Mouse (Mus musculus): ENCODE measurements around the gene Rpl9-ps6. TPM values are rescaled to one million over a fixed set of nuclear protein-coding genes. Genes with fewer than 3 reads are reported as not detected.
"Not testable (repeated sequence)": the region's sequence is repeated elsewhere in the genome, so short reads cannot be mapped to it uniquely, and the experiment has no call there.

Gene Rpl9-ps6
- total RNA-seq, 2 experiments from 2014 or later: 27.7 to 28.4 TPM

DNA sequence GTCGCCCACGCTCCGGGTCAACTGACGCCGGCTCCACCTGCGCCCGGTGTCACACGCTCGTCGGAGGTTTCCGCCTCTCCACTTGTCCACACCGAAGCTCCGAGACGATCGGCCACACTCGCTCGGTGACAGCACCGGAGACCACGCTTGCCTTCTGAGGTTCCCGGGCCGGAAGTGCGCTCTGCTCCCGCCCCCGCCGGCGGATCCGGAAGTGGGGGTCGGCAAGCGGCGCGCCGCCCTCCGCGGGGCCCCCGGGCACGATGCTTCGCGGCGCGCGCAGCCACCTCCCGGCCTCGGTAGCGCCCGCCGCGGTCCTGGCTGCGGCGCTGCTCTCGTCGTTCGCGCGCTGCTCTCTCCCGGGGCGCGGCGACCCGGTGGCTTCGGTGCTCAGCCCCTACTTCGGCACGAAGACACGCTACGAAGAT, 19.3 kb upstream of the Rpl9-ps6 start, which contains the start of gene Minpp1:
Gene Minpp1, plus strand, starts transcription at position 89 of the 425 bp plus-strand sequence.
- DNase-seq: peak; percentile 85
- intact Hi-C loops (cut with DNase I; ENCODE audit: low total_unique reads): no loop called here

DNA sequence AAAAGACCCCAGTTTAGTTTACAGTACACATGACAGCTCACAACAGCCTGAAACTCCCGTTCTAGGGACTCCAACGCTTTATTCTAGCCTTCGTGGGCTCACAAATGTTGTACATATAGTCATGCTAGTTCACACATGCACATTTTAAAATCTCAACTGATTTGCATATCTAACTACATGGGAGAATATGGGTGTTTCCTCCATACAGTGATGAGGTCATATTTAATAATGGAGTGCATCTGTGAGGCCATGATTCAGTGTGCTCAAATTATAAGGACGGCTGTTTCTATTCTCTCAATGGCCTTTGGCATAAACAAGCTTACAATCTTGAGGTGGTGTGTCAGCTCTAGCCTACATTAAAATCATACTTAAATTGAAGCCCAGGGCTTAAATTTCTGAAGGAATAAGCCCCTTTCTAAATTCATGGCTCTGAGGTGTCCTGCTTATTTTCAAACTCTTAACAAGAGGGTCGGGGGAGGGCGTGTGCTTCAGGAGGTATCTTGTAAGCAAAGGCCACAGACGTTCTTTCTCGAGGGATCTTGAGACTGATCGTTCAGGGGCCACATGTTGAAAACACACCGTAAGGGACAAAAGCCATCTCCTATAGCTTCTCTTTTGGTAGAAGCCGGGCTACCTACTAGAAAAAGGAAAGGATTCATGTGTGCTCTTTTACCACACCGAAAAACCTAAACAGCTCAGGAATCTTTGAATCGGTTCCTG, 18.7 kb upstream of the Rpl9-ps6 start:
- DNase-seq: no peak
- intact Hi-C loops (cut with DNase I; ENCODE audit: low total_unique reads): no loop called here

DNA sequence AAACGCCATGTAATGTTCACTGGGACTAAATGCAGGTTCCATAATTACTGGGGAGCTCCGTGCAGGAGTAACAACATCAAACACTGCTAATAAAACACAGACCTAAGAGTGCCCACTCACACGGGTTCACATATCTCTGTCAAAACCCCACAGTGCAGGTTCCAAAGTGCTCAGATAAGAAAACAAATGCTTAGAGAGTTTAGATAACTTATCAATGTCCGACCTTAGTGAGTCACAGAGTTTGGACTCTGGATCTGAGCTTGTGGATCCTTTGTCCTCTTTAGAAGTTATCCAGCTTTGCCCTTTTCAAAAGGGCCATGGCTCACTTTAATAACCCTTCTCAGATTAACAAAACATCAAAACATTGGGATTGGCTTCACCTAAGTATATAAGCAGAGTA, 15.1 kb upstream of the Rpl9-ps6 start:
- DNase-seq: no peak
- intact Hi-C loops (cut with DNase I; ENCODE audit: low total_unique reads): no loop called here

DNA sequence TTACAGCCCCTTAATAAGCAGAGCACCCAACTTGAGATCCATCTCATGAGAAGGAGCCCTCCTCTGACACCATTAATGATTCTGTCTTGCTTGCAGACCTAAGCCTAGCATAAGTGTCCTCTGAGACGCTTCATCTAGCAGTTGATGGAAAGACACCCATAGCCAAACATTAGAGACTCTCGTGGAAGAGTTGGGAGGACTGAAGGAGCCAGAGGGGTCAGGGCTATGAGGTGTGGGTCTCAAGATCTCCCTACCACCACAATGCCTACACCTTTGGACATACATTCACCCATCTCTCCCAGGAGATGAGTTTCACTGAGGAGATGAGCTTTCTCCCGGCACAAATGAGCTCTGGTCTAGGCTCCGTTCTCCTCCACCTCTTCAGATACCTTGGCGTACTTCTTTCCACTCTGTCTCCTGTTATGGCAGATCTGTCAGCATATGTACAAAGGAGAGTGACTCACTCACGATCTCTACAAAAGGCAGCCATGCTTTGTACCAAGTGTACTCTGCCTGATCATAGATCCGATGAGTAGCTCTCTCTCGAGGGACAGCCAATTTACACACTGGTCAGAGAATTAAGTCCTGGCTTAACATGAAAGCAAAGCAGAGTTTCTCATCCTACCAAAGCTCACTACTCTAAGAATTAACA, 14.5 kb upstream of the Rpl9-ps6 start:
- intact Hi-C loops (cut with DNase I; ENCODE audit: low total_unique reads): no loop called here
- no peak for DNase-seq

DNA sequence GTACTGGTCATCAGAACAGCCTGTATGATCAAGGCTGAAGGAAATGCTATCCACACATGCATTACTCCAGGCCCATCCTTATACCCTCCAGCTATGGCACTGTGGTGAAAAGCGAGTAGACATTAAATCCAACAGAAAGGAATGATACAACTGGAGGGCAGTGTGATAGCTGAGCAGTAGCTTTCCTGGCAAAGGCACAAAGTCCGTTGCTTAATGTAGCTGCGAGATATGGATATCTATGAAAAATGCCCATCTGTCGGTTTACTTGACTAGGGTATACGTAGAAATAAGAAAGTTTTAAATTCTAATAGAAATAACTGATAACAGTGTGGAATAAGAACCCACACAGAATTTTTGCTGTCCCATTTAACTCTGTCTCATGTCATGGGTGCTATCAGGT, 13.9 kb upstream of the Rpl9-ps6 start:
- intact Hi-C loops (cut with DNase I; ENCODE audit: low total_unique reads): no loop called here
- DNase-seq: no peak

DNA sequence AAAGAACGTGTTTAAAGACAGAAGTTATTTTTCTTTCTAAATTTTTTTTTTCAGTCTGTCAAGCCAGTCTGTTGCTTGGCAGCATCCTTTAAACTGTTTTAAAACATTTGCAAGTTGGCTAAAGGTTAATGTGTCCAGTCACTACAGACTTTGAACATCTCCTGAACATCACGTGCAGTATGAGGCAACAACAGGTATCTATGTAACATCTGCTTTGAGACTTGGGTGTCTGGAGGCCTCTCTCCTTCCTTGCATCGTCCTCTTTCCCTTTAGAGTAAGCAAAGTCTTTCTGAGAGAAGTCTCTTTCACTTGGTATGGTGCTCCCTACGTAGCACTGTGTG, 10.3 kb upstream of the Rpl9-ps6 start:
- intact Hi-C loops (cut with DNase I; ENCODE audit: low total_unique reads): loop anchor here (10.0 kb wide), 1 partner anchor 218 kb away; no protein-coding TSS in a partner anchor
- DNase-seq: no peak

DNA sequence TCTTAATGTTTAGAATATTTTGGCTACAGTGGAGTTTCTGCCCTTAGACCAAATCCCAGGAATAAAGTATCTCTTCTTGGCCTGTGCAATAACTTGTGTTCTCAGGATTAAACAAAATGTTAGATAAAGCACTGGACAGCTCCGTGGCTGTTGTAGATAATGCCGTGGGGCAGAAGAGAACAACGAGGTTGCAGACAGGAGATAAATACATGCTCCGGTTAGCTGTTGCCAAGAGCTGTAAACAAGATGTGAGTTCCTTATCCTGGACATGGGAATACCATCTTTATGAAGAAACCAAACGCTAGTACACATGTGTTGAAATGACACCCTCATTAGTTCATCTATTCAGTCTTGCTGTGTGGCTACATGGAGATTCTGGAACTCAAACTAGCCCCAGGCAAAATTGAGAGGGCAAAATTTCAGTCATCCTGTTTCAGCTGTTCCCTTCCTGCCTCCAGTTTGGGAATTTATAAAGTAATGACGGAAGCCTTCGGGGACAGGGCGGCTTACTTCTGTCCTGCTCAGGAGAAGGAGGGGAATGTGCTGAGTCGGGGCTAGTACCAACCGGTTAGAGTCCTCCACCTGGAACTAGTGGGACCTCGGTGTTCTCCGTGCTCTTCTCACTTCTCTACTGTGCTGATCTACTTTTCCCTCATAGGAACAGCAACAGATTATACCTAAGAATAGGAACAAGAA, 9.8 kb upstream of the Rpl9-ps6 start:
- no peak for DNase-seq
- intact Hi-C loops (cut with DNase I; ENCODE audit: low total_unique reads): loop anchor here (10.0 kb wide), 1 partner anchor 219 kb away; no protein-coding TSS in a partner anchor

DNA sequence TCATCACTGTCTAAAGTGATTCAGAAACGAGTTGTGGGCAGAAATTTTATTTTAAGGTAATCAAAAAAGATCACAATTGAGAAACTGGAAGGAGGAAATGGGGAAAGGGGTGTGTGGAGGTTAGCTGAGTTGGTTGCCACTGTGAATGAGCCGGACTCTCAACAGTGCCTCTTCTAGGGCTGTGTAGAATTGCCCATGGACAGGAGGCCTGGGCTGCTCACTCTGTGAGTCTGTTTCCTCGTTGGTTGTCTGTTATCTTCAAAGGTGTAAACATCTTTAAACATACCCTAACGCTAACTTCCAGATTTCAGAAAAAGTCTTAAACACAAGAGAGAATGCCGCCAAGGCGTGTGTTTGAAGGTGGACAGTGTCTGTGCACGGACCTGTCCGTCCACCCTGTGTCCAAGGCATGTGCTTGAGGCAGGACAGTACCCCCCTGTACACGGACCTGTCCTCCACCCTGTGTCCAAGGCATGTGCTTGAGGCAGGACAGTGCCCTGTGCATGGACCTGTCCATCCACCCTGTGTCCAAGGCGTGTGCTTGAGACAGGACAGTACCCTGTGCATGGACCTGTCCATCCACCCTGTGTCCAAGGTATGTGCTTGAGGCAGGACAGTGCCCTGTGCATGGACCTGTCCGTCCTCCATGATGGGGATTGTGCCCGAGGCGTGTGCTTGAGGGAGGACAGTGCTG, 4.3 kb upstream of the Rpl9-ps6 start:
- DNase-seq: no peak

DNA sequence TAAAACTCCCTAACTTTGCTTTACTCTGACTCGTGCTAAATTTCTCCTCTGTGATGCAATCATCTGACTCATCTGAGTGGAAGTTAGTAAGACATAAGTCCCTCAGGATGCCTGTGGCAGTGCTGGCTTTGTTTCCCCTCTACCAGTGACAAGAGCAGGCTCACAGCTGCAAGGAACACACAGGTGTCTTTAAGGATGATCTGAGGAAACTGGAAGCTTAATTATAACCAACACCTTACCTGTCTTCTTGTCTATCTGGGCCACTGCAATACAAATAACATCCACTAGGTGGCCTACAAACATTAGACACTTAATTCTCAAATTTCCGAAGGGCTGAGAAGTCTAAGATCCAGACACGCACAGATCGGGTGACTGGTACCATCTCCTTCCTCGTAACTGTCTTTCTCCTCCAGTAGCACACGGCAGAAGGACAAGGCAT, 3.7 kb upstream of the Rpl9-ps6 start:
- DNase-seq: no peak
- intact Hi-C loops (cut with DNase I; ENCODE audit: low total_unique reads): loop anchor here (10.0 kb wide), 1 partner anchor 225 kb away; no protein-coding TSS in a partner anchor

More for the DNA sequence above, 4.3 kb upstream of the Rpl9-ps6 start:
- intact Hi-C loops (cut with DNase I; ENCODE audit: low total_unique reads): loop anchor here (10.0 kb wide), 1 partner anchor 224 kb away; no protein-coding TSS in a partner anchor

DNA sequence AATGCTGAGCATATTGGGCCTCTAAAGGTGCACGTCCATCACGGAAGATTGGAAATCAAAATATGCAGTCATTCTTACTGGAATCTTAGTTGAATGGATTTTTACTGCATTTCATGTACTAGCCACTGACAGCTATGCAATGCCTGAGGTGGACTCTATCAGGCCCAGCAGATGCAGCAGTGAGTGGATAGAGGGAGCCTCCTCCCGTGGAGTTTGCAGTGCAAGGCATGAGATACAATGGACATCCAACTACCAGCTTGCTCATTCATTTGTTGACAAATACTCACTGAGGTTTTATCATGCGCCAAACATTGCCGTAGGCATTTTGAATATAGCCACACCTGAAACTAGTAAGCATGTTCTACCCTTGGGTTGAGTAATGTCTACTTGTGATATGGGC, 947 bp upstream of the Rpl9-ps6 start:
- intact Hi-C loops (cut with DNase I; ENCODE audit: low total_unique reads): no loop called here
- no peak for DNase-seq

DNA sequence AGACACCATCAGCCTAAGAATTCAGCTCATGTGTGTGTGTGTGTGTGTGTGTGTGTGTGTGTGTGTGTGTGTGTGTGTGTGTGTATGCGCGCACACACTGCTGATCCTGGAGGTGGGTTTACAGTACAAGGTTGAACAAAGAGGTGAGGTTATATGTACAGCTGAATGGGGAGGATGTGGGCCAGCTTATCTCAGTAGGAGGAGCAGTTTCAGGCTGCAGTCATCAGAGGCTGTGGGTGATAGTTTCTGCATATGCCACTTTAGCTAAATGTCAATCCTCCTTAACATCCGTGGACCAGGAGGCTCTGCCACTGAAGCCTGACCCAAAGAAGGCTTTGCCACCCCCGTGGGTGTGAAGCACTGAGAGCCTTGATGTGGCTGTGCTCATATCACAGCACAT, 1.1 kb downstream of the Rpl9-ps6 start:
- intact Hi-C loops (cut with DNase I; ENCODE audit: low total_unique reads): no loop called here
- no peak for DNase-seq

DNA sequence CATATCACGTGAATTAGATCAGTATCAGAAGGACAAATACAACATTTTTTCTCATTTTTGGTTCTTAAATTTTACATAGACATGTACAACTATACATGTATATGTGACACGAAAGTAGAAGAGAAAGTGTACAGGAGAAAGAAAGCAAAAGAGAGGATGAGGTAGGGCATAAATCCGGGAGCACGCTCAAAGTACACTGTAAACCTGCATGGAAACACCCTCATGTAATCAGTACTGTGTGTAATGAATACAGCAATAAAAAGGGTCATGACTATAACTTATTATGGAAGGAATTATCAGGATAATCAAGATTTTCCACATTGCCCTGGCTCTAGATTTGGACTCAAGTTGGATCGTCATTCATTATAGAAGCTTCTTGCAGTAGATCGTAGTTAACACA, 3.3 kb downstream of the Rpl9-ps6 start:
- intact Hi-C loops (cut with DNase I; ENCODE audit: low total_unique reads): no loop called here
- DNase-seq: no peak

DNA sequence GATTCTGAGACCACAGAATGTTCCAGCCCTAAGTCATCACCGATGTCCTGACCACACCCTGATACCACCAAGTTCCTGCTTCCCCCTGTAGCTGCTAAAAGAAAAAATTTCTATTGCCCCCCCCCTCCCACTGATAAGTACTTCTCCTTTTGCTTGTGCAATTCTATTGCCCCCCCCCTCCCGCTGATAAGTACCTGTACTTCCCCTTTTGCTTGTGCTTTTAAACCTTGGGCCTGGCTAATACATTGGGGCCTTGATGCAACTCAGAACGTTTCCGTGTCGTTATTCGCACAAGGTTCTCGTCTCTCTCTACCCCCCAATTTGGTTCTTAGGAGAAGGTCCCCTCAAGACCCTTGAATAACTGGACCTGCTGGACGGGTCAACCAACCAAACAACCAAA, 8.7 kb downstream of the Rpl9-ps6 start:
- intact Hi-C loops (cut with DNase I; ENCODE audit: low total_unique reads); DNase-seq: not testable (repeated sequence)

DNA sequence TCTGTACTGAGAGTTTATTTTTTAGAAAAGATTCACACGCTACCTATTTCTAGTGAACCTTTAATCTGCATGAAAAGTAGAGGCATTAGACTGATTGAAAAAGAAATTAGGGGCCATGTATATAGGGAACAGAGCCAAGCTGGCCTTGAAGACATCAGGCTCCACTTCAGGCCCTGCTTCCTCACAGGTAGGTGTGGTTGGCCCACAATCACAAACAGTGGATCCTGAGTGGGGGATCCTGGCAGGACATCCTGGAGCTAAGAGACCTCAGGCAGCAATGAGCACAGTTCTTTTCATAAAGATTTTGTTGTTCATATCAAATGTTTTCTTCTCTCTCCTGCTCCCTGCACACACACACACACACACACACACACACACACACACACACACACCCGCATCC, 9.6 kb downstream of the Rpl9-ps6 start:
- intact Hi-C loops (cut with DNase I; ENCODE audit: low total_unique reads): no loop called here
- DNase-seq: no peak

DNA sequence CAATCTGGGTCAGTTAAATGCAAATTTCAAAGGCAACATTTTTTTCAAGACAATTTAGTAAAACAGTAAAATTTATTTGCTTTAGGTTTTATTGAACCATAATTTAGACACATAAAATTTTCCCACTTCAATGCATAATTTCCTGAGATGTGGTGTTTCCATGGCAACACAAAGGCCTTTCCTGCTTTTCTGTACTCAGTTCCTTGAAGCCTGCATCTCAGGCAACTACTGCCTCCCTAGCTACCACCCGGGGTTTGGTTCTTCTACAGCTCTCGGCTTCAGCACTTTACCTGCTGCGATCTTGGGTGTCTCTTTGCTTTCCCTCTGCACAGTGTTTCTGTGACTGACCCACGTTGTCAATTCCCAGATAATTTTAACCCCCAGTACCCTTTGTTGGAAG, 14.1 kb downstream of the Rpl9-ps6 start:
- intact Hi-C loops (cut with DNase I; ENCODE audit: low total_unique reads): no loop called here
- no peak for DNase-seq

DNA sequence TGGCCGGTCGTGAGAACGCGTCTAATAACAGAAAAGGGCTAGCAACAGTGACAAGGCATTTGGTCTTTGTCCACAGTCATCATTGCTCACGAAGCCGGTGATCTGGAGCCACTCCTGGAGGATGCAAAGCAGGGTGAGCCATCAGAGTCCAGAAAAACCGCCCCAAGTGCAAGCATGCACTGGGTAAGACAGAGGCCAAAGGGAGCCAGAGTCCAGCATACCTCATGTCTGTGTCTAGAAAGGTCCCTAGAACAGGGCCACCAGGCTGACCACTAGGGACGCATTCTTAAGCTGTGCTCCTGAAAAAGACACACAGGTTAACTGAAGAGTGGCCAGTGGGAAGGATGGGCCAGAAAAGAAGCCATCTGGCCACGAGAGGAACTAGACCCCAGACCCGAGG, 17.4 kb downstream of the Rpl9-ps6 start:
- no peak for DNase-seq
- intact Hi-C loops (cut with DNase I; ENCODE audit: low total_unique reads): no loop called here

DNA sequence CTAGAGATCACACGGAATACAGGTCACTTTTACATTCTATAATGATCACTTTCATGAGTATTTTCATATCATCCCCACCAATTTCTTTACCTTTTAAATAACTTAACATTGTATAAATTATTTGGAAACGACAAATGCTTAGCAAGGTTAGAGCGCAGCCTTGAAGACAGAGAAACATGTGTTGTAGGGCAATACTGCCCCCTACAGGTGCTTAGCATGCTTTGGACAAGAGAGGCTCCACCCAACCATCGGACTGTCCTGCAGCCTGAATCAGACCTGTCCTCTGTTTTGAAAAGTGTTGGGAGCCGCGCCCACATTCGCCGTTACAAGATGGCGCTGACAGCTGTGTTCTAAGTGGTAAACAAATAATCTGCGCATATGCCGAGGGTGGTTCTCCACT, 24.8 kb downstream of the Rpl9-ps6 start:
- DNase-seq: no peak
- intact Hi-C loops (cut with DNase I; ENCODE audit: low total_unique reads): no loop called here

DNA sequence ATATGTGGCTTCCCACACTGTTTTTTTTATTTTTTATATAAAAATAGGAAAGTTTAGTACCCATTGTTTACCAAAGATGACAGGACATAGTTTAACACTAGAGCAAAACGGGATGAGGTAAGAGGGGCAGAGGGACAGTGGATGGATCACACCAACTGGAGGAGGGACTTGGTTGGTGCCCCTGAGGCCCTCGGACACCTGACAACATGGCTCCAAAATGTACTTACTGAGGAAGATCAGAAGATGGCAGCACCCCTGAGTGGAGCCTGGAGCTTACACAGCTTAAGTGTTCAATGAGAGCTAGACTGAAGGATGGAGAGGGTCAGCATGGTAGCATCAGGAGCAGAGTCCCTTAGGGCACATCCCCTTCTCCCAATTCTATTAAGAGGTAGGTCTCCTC, 27.0 kb downstream of the Rpl9-ps6 start:
- intact Hi-C loops (cut with DNase I; ENCODE audit: low total_unique reads): no loop called here
- DNase-seq: no peak

DNA sequence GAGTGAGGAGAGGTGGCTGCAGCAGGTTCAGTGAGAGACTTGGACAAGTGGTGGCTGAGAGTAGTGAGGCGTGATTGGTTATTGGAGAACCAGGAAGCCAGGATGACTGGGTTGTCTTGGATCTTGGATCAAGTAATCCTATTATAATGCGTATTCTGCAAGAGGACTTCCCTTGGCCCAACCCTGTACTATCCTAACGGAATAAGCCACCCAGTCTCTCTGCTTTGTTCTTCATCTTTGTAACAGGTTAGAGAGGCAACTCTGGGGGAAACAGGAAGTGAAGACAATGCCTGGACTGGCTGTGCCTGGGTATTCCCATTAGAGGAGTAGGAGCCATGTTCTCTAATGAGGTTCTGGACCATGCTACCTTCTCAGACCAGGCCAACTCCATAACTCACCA, 40.5 kb downstream of the Rpl9-ps6 start:
- intact Hi-C loops (cut with DNase I; ENCODE audit: low total_unique reads): no loop called here
- no peak for DNase-seq

DNA sequence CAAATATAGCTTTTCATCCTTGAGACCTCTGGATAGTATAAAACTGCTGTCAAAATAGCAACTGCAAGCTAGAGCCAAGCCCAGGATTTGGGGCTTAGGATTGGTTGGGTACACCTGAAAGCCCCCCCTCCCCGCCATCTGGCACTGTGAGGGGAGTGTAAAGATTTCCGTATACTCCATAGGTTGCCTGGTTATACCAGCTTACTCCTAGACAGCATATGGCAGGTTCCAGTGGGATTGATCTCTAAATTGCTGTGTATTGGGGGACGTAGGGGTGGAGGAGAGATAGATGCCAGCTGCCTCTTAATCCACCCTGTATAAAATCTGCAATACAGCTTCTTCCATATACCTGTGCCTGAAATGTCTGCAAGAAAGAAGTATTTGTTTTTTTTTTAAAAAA, 41.7 kb downstream of the Rpl9-ps6 start:
- no peak for DNase-seq
- intact Hi-C loops (cut with DNase I; ENCODE audit: low total_unique reads): no loop called here

All from gastrocnemius, postnatal 14 days (tissue).